Mouse (Mus musculus) olfactory bulb, adult 2 months (tissue): ENCODE data around the gene Eva1a. TPM values are rescaled to one million over a fixed set of nuclear protein-coding genes. Genes with fewer than 3 reads are reported as not detected.

Source experiments
- H3K27ac ChIP-seq: fragments of 200-500 bp; 2 replicates; pipeline ENCODE4 v1.5.1; 2012; ENCODE audit warnings: low read depth, low read length; ENCODE audit not compliant: insufficient read depth
- H3K4me1 ChIP-seq: fragments of 200-500 bp; 2 replicates; pipeline ENCODE4 v1.6.1; 2012; ENCODE audit warnings: low read length; ENCODE audit not compliant: control insufficient read depth, insufficient read depth
- H3K4me3 ChIP-seq: fragments of 200-500 bp; 2 replicates; pipeline ENCODE4 v1.5.1; 2012; ENCODE audit warnings: mild to moderate bottlenecking, low read depth, low read length, moderate library complexity; ENCODE audit not compliant: insufficient read depth
- CTCF ChIP-seq: fragments of 200-500 bp; IDR thresholded peaks from 2 replicates; pipeline ENCODE4 v1.5.1; 2012; ENCODE audit warnings: low read depth, mild to moderate bottlenecking, low read length, moderate library complexity; ENCODE audit not compliant: insufficient read depth
- POLR2A ChIP-seq: fragments of 200-500 bp; IDR thresholded peaks from 2 replicates; pipeline ENCODE4 v1.6.1; 2012; ENCODE audit warnings: mild to moderate bottlenecking, low read depth, low read length, moderate library complexity; ENCODE audit not compliant: insufficient read depth
- WGBS: fragments of 180-500 bp; shearing (Covaris S2); methylation state at CpG from one replicate; pipeline ENCODE4 v1.1.7; 2018; 5-methylcytosine and 5-hydroxymethylcytosine counted together
- polyA plus RNA-seq: library from polyadenylated mRNA; stranded (reverse); fragments of >200 nt; gene quantifications from 2 replicates; pipeline ENCODE4 v1.2.4, GENCODE M21; 2012; ENCODE audit warnings: low replicate concordance; ENCODE audit not compliant: missing spikeins, insufficient read depth, insufficient read length

Gene Eva1a
- polyA plus RNA-seq: not detected in 2 replicates

- 24% methylated on average over 11 of the region's 11 CpGs for WGBS
- peak within 1 kb of the TSS; percentile 44 for H3K4me3 ChIP-seq
- TF ChIP-seq POLR2A (no peak), CTCF (no peak)
- 0 out of 2 replicates have a peak within 1 kb of the TSS, but pooled peaks have one; percentile 7 for H3K27ac ChIP-seq
- H3K4me1 ChIP-seq: peaks cover 3% of the 10 kb centered on the region; the same call in 1 of the 2 replicates
Measured at GRCm38 (mm10) chr6:82040834-82041487, at the start of gene Eva1a. TSS of gene Eva1a (plus strand) at chr6:82041043.

DNA sequence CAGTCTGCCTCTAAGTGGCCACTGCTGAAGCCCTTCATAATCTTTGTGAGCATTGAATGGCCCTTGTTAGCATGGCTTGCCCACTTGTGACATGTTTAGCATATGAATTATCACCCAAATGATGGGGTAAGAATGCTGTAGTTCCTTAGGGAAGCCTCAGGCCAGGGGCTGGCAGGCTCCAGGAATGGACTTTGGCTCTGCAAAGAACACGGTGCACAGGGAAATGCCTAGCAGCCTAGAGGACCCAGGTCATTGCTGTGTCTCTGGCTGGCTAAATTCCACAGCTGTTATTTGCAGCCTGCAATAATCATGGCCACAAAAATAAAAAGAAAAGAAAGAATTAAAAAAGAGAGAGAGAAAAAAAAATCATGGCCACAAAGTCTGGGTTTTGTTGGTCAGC, 28.5 kb upstream of the Eva1a start:
- no peak overlapping the region for H3K4me3 ChIP-seq
- WGBS: 18% methylated on average over 1 of the region's 1 CpGs
- TF ChIP-seq POLR2A (no peak), CTCF (no peak)
- H3K4me1 ChIP-seq: no peaks in the 10 kb centered on the region
- no peak overlapping the region for H3K27ac ChIP-seq

DNA sequence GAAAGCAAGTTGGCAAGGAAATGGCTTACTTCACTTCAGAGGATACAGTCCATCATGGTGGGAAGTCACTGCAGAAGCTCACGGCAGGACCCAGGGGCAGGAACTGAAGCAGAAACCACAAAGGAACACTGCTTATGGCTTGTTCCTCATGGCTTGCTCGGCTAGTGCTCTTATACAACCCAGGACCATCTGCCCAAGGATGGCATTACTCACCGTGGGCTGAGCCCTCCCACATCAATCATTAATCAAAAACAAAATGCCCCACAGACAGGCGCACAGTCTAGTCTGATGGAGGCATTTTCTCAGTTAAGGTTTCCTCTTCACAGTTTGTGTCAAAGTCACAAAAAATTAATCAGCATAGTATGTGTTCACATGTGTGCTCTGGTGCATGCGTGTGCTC, 19.8 kb upstream of the Eva1a start:
- TF ChIP-seq POLR2A (no peak), CTCF (no peak)
- H3K4me3 ChIP-seq: no peak overlapping the region
- WGBS: 86% methylated on average over 5 of the region's 5 CpGs
- no peaks in the 10 kb centered on the region for H3K4me1 ChIP-seq
- no peak overlapping the region for H3K27ac ChIP-seq

GRCm38 (mm10) chr6:82021494-82021893, 19.3 kb upstream of the Eva1a start:
- Histone ChIP-seq H3K4me1 (no peaks in the 10 kb centered on the region), H3K27ac (no peak overlapping the region), H3K4me3 (no peak overlapping the region)
- TF ChIP-seq POLR2A: no peak
- TF ChIP-seq CTCF: no peak
- WGBS: 83% methylated on average over 5 of the region's 5 CpGs

GRCm38 (mm10) chr6:82029611-82030510, 11.0 kb upstream of the Eva1a start:
- 49% methylated on average over 19 of the region's 19 CpGs for WGBS
- no peak overlapping the region for H3K4me3 ChIP-seq
- no peaks in the 10 kb centered on the region for H3K4me1 ChIP-seq
- no peak overlapping the region for H3K27ac ChIP-seq
- TF ChIP-seq CTCF (no peak), POLR2A (no peak)

DNA sequence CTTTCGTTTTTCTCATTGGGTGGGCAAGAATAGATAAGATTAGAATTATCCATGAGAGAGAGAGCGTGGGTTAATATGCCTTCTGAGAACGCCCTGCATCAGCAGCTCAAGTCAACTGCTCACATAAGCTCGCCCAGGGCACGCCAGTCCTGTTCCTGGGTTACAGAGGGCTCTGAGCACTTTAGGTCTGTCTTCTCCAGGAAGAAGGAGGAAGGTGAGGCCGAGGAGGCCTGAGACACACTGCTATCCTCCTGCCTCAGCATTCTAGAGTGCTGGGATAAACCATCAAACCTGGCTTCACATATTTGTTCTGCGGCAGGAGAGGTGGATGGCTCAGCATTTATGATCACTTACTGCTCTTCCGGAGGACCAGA, 10.3 kb upstream of the Eva1a start:
- 85% methylated on average over 8 of the region's 8 CpGs for WGBS
- H3K4me3 ChIP-seq: no peak overlapping the region
- no peak overlapping the region for H3K27ac ChIP-seq
- H3K4me1 ChIP-seq: no peaks in the 10 kb centered on the region
- TF ChIP-seq CTCF (no peak), POLR2A (no peak)

DNA sequence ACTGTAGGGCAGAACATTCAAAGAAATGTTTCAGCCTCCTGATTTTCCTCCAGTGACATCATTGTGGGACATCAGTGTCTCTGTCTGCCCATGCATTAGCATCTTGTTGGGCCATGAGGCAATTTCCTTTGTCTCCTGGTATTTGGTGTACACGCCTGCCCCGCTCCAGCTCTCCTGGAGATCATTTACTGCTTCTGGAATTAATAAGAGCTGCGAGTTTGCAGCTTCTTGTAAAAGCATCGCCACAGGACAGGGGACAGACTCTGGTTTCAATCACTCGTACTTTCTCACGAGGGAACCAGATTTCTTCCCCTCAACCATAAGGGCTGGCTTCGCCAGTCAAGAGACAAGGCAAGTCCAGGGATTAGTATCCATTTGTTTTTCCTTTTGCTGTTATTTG, 3.6 kb upstream of the Eva1a start:
- Histone ChIP-seq H3K4me3 (no peak overlapping the region), H3K27ac (no peak overlapping the region), H3K4me1 (no peaks in the 10 kb centered on the region; the same call in 1 of the 2 replicates)
- TF ChIP-seq CTCF: no peak
- no peak for TF ChIP-seq POLR2A
- WGBS: 80% methylated on average over 7 of the region's 7 CpGs

GRCm38 (mm10) chr6:82039193-82039592, 1.6 kb upstream of the Eva1a start:
- WGBS: 84% methylated on average over 6 of the region's 6 CpGs
- H3K4me1 ChIP-seq: peaks cover 3% of the 10 kb centered on the region; the same call in 1 of the 2 replicates
- H3K4me3 ChIP-seq: no peak overlapping the region
- no peak overlapping the region for H3K27ac ChIP-seq
- no peak for TF ChIP-seq POLR2A
- TF ChIP-seq CTCF: no peak

- H3K4me3 ChIP-seq: no peak overlapping the region
- peaks cover 3% of the 10 kb centered on the region; the same call in 1 of the 2 replicates for H3K4me1 ChIP-seq
- WGBS: 85% methylated on average over 7 of the region's 7 CpGs
- H3K27ac ChIP-seq: no peak overlapping the region
- no peak for TF ChIP-seq POLR2A
- TF ChIP-seq CTCF: no peak
Measured at GRCm38 (mm10) chr6:82039968-82040367, 875 bp upstream of the Eva1a start.
